Mouse (Mus musculus) adrenal gland, adult 2 months (tissue): ENCODE measurements around the gene Olfr878. TPM values are rescaled to one million over a fixed set of nuclear protein-coding genes. Genes with fewer than 3 reads are reported as not detected.

Experiments used
- DNase-seq: peaks from one replicate; pipeline ENCODE4 v3.0.0; 2021
- long read RNA-seq: library from polyadenylated mRNA; stranded (forward); transcript quantifications from one replicate; pipeline ENCODE4 v2.0.0, GENCODE M21; 2021
- polyA plus RNA-seq: library from polyadenylated mRNA; depleted of rRNA; stranded (reverse); fragments of >200 nt; gene quantifications from 2 replicates; pipeline ENCODE4 v1.2.3, GENCODE M21; 2012; rRNA removed
- total RNA-seq, 2 experiments: library from RNA; stranded (reverse); gene quantifications; 2 replicates each; pipeline ENCODE4 v1.2.3; 2021

The Olfr878 gene
- total RNA-seq (not detected), polyA plus RNA-seq (not detected in 2 replicates)
- long read RNA-seq: 0 reads

DNA sequence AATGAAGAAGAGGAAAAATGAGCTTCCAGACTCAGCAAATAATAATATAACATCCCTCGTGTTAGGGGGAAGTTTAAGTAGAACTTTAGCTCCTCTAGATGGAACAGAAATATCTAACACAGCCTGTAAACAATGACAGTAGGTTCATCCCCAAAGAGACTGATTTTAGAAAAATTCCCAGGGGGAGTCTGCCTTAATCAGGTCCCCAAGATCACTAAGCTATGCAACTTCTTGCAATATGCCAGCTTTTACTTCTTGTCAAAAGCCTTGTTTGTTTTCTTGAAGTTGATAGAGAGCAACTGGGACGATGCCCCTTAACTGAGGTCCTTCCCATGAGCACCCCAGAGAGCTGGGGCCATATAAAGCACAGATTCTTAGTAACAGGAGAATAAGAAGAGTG lies at the start of gene Olfr878:
Gene Olfr878, plus strand, starts transcription at position 301 of the 400 bp plus-strand sequence.
- DNase-seq: no peak

DNA sequence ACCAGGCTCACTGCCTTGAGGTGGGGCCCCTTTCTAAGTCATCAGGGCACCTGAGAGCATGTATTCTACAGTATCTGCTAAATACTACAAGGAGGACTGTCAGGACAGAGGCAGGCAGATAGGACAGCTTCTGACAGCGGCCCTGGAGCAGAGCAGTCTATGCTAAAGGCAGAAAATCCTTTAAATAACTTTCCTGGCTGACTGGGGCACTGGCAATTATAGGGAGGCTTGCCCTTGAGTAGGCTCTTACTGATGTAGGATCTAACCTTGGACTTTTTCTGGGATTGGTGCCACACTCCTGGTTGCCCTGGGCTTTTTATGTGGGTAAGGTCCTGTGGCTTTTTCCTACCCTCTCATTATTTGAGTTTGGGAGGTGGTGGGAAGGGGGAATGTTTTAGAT lies 47.4 kb upstream of the Olfr878 start:
- peak; percentile 64 for DNase-seq

DNA sequence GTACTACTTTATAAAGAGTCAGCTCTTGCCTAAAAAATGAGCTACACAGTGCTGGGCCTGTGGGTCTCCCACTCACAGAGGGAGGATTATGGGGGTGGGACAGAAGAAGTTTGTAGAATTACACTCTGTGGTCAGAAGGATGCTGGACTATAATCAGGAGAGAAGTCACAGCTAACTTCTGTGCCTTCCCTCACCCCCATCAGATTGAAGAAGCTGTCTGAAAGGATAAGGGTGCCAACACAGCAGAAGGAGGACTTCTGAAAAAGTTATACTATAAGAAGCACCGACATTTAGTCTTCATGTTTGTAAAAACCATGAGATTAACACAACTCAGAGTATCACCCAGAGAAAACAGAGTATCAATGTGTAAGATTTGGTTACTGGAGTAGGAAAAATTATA lies 46.5 kb upstream of the Olfr878 start:
- no peak for DNase-seq

DNA sequence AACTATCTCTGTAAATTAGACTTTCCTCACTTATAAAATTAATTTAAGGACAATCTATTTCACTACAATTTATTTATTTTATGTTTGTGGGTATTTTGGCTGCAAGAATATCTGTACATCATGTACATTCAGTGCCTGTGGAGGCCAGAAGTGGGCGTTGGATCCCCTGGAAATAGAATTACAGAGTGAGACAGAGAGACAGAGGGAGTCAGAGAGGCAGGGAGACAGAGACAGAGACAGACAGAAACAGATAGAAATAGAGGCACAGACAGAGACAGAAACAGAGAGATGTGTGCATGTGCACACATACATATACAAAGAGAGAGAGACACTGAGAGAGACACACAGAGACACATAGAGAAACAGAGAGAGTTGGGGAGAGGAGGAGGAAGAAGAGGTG lies 46.1 kb upstream of the Olfr878 start:
- DNase-seq: no peak

DNA sequence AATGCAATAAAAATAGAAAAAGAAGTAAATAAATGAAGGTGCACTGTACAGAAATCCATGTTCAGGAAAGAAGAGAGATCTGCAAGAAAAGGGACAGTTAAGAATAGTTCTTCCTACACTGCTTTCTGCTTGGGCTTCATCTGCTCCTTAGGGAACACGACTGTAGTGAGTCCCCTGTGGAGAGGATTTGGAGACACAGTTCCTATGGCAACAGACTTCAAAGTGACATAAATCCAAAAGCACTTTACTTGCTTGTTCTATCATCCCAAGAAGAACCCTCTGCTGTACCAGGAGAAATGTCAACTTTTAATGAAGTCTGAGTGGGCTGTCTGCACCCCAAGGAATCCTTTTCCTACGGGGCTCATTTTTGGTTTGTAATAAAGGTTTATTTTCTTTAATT lies 26.7 kb upstream of the Olfr878 start:
- no peak for DNase-seq

DNA sequence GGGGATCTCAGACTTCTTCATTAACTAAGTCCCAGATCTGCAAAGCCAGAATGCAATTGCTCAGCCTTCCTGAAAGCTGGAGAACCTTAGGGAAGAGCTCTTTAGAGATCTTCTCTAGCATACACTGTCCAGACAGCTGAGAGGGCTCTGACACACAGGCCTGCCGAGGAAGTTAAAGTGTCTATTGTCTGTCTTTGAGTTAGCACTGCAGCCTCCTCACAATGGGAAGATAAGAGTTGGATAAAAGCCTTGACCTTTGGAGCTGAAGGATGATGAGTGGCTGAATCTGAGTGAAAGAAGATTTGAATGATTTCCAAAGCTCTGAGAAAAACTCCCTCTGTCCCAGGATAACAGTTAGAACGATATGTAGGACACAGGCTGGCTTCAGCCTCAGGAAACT lies 21.0 kb upstream of the Olfr878 start, which contains the start of gene Olfr145:
Gene Olfr145, plus strand, starts transcription at position 64 of the 400 bp plus-strand sequence.
- peak; percentile 64 for DNase-seq

DNA sequence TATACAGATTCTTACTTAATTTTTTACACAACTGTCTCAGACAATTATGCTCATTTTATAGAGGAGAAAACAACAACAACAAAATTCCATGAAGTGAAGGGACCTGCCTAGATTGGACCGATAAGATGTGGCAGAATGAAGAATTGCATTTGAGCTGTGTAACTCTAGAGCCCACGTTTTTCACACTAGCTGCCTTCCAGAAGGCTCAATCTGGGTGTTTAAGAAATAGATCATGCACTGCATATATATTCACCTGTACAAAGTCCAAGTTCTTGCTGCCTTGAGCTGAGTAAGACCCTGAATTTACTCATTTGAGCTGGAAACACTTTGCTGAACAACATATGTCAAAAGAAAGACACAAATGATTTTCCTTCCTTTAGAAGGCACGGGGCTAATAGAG lies 12.1 kb upstream of the Olfr878 start:
- no peak for DNase-seq

DNA sequence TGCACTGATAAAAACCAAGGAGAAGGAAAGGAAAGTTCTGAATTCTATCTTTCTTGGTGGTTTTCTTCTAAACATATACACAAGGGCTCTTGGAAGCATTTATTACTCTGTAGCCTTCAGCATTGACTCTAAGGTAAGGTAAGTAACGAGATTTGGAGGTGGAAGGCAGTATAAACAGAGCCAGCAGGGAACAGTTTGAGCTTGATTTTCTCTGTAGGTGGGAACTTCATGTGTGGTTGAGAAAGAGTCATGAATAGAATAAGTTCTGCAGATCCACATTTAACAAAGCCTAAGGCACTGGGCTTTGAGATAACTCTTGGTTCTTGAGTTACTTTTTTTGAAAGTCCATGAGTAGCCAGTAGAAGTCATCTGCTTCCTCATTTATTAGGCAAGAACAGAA lies 378 bp downstream of the Olfr878 start:
- DNase-seq: no peak

DNA sequence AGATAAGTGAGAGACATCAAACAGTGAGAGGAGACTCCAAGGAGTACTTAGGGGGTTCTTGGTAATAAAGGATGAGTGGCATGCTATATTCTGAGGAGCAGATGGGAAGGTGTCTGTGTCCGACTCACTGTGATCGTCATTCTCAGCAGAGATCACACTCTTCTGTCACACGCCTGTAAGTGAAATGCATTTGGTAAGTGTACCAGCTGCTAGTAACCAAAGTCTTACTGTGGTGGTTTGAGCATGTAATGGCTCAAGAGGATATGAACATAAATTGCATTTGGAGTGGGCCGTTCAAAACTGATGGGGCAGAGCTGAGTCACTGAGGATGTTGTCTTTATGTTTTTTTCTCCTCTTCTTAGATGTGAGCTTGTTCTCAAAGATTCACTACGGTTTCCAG lies 6.6 kb downstream of the Olfr878 start:
- no peak for DNase-seq

DNA sequence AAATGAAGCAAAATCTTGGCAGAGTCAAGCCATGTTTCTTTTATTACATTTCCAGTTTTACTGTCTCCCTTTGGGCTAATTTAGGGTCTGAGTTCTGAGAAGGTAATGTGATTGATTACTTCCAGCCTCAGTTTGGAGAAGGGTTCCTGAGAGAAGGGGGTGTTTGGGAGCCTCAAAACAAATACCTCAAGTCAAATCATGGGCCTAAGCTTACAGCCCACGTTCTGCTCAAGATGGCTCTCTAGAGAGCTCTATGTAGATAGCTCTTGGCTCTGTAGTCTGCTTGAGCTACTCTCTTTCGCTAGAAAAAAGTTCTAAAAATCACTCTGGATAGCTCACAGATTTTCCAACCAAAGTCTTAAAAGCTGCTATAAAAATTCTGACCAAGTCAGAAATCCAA lies 7.8 kb downstream of the Olfr878 start:
- no peak for DNase-seq

DNA sequence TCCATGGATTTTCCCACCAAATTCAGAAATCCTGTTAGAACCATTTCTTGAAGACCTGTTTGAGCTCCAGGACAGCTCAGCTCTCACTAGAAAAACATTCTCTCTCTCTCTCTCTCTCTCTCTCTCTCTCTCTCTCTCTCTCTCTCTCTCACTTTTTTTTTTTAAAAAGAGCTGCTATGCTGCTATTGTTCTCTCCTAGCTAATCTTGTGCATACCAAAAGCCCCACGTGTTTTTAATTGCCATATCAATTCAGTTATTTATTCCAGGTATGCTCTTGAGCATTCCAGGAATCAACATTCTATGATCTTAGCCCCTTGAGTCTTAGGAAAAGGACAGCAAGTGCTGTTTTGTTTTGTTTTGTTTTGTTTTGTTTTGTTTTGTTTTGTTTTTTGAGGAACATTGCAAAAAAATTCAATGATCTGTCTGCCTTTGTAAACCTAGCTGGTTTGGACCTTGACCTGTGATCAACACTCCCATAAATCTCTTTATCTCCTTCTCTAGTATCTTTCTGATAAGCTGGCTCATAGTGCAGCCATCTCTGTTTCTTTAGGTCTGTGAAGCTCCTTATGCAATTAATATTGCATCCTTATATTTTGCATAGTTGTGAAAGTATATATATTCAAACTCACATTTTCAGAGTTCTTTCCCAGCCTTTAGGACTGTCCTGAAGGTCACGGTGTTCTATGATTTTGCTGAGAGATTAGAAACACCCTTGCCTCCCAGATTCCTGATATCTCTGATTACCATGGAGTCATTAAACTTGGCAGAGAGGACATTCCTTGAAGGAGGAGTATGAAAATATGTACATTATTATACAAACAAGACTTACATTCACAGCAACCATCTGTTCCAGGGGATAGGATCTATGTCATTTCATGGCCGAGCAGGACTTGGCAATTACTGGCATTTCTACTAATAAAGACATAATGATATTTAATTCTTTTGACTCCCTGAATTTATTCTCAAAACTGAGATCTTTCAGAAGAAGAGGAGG lies 8.7 kb downstream of the Olfr878 start:
- DNase-seq: no peak

DNA sequence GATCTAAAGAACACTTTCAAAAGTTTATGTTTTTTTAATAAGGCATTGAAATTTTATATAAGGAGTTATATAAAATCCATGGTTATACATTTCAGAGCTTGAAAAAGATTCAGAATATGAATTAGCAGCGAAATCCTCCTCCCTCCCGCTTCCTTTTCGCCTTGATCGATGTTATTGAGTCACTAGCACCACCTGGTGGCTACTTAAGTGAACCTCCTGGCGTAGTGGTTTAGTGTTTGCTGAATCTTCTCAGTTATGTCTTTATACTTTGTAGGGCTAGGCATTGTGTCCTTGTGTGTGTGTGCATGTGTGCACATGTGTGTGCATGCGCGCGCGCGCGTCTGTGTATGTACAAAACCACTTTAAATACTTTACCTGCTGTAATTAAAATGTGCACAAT lies 14.9 kb downstream of the Olfr878 start:
- peak; percentile 56 for DNase-seq

DNA sequence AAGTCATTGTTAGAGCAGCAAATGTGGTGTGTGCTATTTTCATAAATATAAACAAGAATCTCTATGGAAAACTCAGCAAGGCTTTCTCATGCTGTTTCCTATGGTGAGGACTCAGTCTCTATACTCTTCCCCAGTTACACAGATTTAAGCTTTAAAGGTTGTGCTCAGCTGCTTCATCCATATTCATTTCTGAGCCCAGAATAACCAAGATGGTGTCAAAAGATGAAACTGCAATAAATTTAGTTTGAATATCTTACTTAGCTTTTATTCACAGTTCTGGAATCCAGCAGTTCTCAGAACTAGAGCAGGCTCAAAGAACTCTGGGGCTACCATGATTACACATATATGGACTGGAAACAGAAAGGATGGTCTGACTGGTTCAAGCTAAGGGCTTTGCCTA lies 16.5 kb downstream of the Olfr878 start:
- no peak for DNase-seq

DNA sequence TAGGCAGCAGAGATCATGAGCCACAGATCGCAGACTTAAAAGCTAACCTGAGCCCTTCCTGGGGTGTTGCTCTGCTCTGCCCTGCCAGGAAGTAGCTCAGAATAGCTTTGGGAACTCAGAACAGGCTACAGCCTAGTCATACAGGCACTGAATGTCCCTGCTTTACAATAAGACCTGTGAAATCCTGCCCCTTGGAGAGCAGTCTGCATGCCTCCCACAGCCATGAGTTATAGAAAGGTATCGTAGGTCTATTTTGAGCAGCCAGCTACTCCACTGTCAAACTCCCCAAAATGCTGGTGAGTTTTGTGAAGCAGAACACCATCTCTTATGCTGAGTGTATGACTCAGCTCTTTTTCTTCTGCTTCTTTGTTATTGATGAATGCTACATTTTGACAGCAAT lies 23.5 kb downstream of the Olfr878 start:
- no peak for DNase-seq

Other genes with a start within 250 kb of the Olfr878 start
- gene Panx3, start 248.6 kb upstream of the Olfr878 start, total RNA-seq: under 1 TPM in 1 of 2 experiments, not detected in 1; 0.20 TPM
- 0.10 and 0.46 TPM in 2 replicates for gene Panx3, start 248.6 kb upstream of the Olfr878 start, polyA plus RNA-seq
- not detected for gene Olfr160, start 201.6 kb upstream of the Olfr878 start, total RNA-seq
- not detected in 2 replicates for gene Olfr160, start 201.6 kb upstream of the Olfr878 start, polyA plus RNA-seq
- not detected for gene Olfr874, start 172.7 kb upstream of the Olfr878 start, total RNA-seq
- gene Olfr874, start 172.7 kb upstream of the Olfr878 start, polyA plus RNA-seq: not detected in 2 replicates
- gene Olfr875, start 146.0 kb upstream of the Olfr878 start, total RNA-seq: not detected
- gene Olfr875, start 146.0 kb upstream of the Olfr878 start, polyA plus RNA-seq: not detected in 2 replicates
- not detected for gene Olfr876, start 114.8 kb upstream of the Olfr878 start, total RNA-seq
- not detected in 2 replicates for gene Olfr876, start 114.8 kb upstream of the Olfr878 start, polyA plus RNA-seq
- 1 to 10 TPM in 1 of 2 experiments, not detected in 1; 1.0 TPM for gene Olfr877, start 63.6 kb upstream of the Olfr878 start, total RNA-seq
- 0.27 and 0.99 TPM in 2 replicates for gene Olfr877, start 63.6 kb upstream of the Olfr878 start, polyA plus RNA-seq
- gene Olfr145, start 21.1 kb upstream of the Olfr878 start, total RNA-seq: not detected
- gene Olfr145, start 21.1 kb upstream of the Olfr878 start, polyA plus RNA-seq: not detected in 2 replicates
- gene Olfr881, start 74.0 kb downstream of the Olfr878 start, total RNA-seq: not detected
- not detected in 2 replicates for gene Olfr881, start 74.0 kb downstream of the Olfr878 start, polyA plus RNA-seq
- gene Olfr883, start 108.0 kb downstream of the Olfr878 start, total RNA-seq: not detected
- gene Olfr883, start 108.0 kb downstream of the Olfr878 start, polyA plus RNA-seq: not detected in 2 replicates
- not detected for gene Olfr884, start 128.7 kb downstream of the Olfr878 start, total RNA-seq
- not detected in 2 replicates for gene Olfr884, start 128.7 kb downstream of the Olfr878 start, polyA plus RNA-seq
- gene Olfr885, start 143.5 kb downstream of the Olfr878 start, total RNA-seq: not detected
- not detected in 2 replicates for gene Olfr885, start 143.5 kb downstream of the Olfr878 start, polyA plus RNA-seq
- gene Olfr887, start 166.2 kb downstream of the Olfr878 start, total RNA-seq: not detected
- gene Olfr887, start 166.2 kb downstream of the Olfr878 start, polyA plus RNA-seq: not detected in 2 replicates
- gene Olfr888, start 190.3 kb downstream of the Olfr878 start, total RNA-seq: not detected
- gene Olfr888, start 190.3 kb downstream of the Olfr878 start, polyA plus RNA-seq: not detected in 2 replicates
- under 1 TPM; 0.17 to 0.28 TPM for gene Olfr889, start 197.4 kb downstream of the Olfr878 start, total RNA-seq
- gene Olfr889, start 197.4 kb downstream of the Olfr878 start, polyA plus RNA-seq: not detected in 2 replicates
- gene Olfr890, start 224.7 kb downstream of the Olfr878 start, total RNA-seq: not detected
- gene Olfr890, start 224.7 kb downstream of the Olfr878 start, polyA plus RNA-seq: not detected in 2 replicates